Mouse (Mus musculus) C2C12 (cell line): ENCODE results near the gene Lilrb4a. TPM values are rescaled to one million over a fixed set of nuclear protein-coding genes. Genes with fewer than 3 reads are reported as not detected.
"Not testable (repeated sequence)": the region's sequence is repeated elsewhere in the genome, so short reads cannot be mapped to it uniquely, and the experiment has no call there.

Experiments used
- H3K27me3 ChIP-seq: one replicate; pipeline ENCODE4 v1.6.1; 2011; ENCODE audit not compliant: control insufficient read depth, insufficient read depth, insufficient read length
- H3K36me3 ChIP-seq: one replicate; pipeline ENCODE4 v1.6.1; 2011; ENCODE audit not compliant: control insufficient read depth, insufficient read depth
- H3K4me3 ChIP-seq: one replicate; pipeline ENCODE4 v1.5.1; 2011; ENCODE audit warnings: mild to moderate bottlenecking, control low read depth; ENCODE audit not compliant: poor library complexity, insufficient read depth, severe bottlenecking
- H3K79me2 ChIP-seq: one replicate; pipeline ENCODE4 v1.6.1; 2011; ENCODE audit not compliant: control insufficient read depth, insufficient read depth
- H3K79me3 ChIP-seq: one replicate; pipeline ENCODE4 v1.6.1; 2011; ENCODE audit warnings: low read depth, control low read depth
- H3ac ChIP-seq: one replicate; pipeline ENCODE3; 2011; ENCODE audit warnings: low read depth; ENCODE audit not compliant: control insufficient read depth, insufficient read length
- CEBPB ChIP-seq: IDR thresholded peaks from one replicate; pipeline ENCODE4 v1.6.1; 2011; ENCODE audit warnings: low read depth, mild to moderate bottlenecking, control low read depth, moderate library complexity
- CTCF ChIP-seq: IDR thresholded peaks from one replicate; pipeline ENCODE4 v1.5.1; 2011; ENCODE audit not compliant: control insufficient read depth, insufficient read depth, insufficient read length
- FOSL1 ChIP-seq: IDR thresholded peaks from one replicate; pipeline ENCODE4 v1.8.0; 2011; ENCODE audit warnings: mild to moderate bottlenecking, low read length; ENCODE audit not compliant: poor library complexity, insufficient read depth, severe bottlenecking
- MAX ChIP-seq: IDR thresholded peaks from one replicate; pipeline ENCODE4 v1.6.1; 2011; ENCODE audit warnings: mild to moderate bottlenecking, control low read depth
- MYOD1 ChIP-seq: IDR thresholded peaks from one replicate; pipeline ENCODE4 v1.6.1; 2011; ENCODE audit warnings: low read depth; ENCODE audit not compliant: control insufficient read depth, insufficient read length
- MYOG ChIP-seq: IDR thresholded peaks from one replicate; pipeline ENCODE4 v1.6.1; 2011; ENCODE audit not compliant: control insufficient read depth, insufficient read length; ENCODE audit errors: extremely low read depth
- USF1 ChIP-seq: IDR thresholded peaks from one replicate; pipeline ENCODE4 v1.6.1; 2011; ENCODE audit warnings: low read depth, mild to moderate bottlenecking, control low read depth, moderate library complexity
- long read RNA-seq, 2 experiments: library from polyadenylated mRNA; unstranded; transcript quantifications; one replicate each; pipeline ENCODE4 v2.0.0; 2019 to 2020
- polyA plus RNA-seq: library from polyadenylated mRNA; unstranded; fragments of >200 nt; fragmentation: generic; extraction: Trizol; gene quantifications from one replicate; pipeline ENCODE4 v1.2.1, GENCODE M21; 2012; ENCODE audit warnings: missing spikeins

Lilrb4a gene
- 0.06 TPM for polyA plus RNA-seq
- long read RNA-seq, experiment 1, result 0 reads
- long read RNA-seq, experiment 2, result 0 reads

DNA sequence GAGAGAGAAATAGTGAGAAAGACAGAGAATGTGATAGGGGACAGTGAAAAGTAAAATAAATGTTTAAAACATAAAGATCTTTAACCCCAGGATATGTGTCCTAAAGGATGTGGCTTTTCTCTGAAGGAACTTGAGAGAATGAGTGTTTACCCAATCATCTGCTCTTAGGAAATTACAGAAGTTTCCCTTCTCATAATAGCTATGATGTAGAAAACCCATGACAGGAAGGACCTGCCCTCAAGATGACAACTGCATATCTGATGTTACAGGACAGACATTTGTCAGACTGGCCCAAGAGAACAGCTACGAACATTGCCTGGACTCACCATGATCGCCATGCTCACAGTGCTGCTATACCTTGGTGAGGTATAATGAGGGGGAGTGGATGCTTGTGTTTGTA is at the start of gene Lilrb4a:
TSS of gene Lilrb4a (plus strand) at position 266 of the 400 bp plus-strand sequence.
- not testable (repeated sequence) for H3K27me3 ChIP-seq, H3K79me3 ChIP-seq, H3ac ChIP-seq, H3K79me2 ChIP-seq, H3K36me3 ChIP-seq, H3K4me3 ChIP-seq

GRCm38 (mm10) chr10:51451610-51452009 is 39.1 kb upstream of the Lilrb4a start:
- TF ChIP-seq MAX (no peak), FOSL1 (no peak), USF1 (no peak), MYOD1 (no peak), CTCF (no peak), CEBPB (no peak), MYOG (no peak)
- H3ac ChIP-seq, result no peak overlapping the region
- H3K4me3 ChIP-seq, result no peak overlapping the region
- H3K79me3 ChIP-seq, result no peaks in the 10 kb centered on the region
- no peaks in the 10 kb centered on the region for H3K36me3 ChIP-seq
- H3K27me3 ChIP-seq, result no peaks in the 10 kb centered on the region
- H3K79me2 ChIP-seq, result no peaks in the 10 kb centered on the region

GRCm38 (mm10) chr10:51453616-51454298 is 37.0 kb upstream of the Lilrb4a start:
- Histone ChIP-seq H3K79me2 (no peaks in the 10 kb centered on the region), H3K36me3 (no peaks in the 10 kb centered on the region), H3ac (no peak overlapping the region), H3K4me3 (no peak overlapping the region), H3K79me3 (no peaks in the 10 kb centered on the region), H3K27me3 (no peaks in the 10 kb centered on the region)
- TF ChIP-seq USF1 (no peak), CEBPB (no peak), FOSL1 (no peak), MAX (no peak)

GRCm38 (mm10) chr10:51454365-51454764 is 36.4 kb upstream of the Lilrb4a start:
- H3K79me3 ChIP-seq, result no peaks in the 10 kb centered on the region
- H3K27me3 ChIP-seq, result no peaks in the 10 kb centered on the region
- no peaks in the 10 kb centered on the region for H3K79me2 ChIP-seq
- H3K36me3 ChIP-seq, result no peaks in the 10 kb centered on the region
- no peak overlapping the region for H3K4me3 ChIP-seq
- H3ac ChIP-seq, result no peak overlapping the region
- TF ChIP-seq FOSL1, result no peak
- TF ChIP-seq CEBPB, result no peak
- no peak for TF ChIP-seq MYOD1

- Histone ChIP-seq H3K79me2 (no peaks in the 10 kb centered on the region), H3K36me3 (no peaks in the 10 kb centered on the region), H3K79me3 (no peaks in the 10 kb centered on the region), H3ac (no peak overlapping the region), H3K27me3 (no peaks in the 10 kb centered on the region), H3K4me3 (no peak overlapping the region)
- TF ChIP-seq FOSL1 (no peak), CEBPB (no peak), MYOG (no peak), USF1 (no peak), MYOD1 (no peak), CTCF (no peak)
Observed at GRCm38 (mm10) chr10:51455762-51456161, 35.0 kb upstream of the Lilrb4a start.

GRCm38 (mm10) chr10:51456369-51456768 is 34.4 kb upstream of the Lilrb4a start:
- no peak overlapping the region for H3K4me3 ChIP-seq
- no peaks in the 10 kb centered on the region for H3K27me3 ChIP-seq
- no peak overlapping the region for H3ac ChIP-seq
- H3K36me3 ChIP-seq, result no peaks in the 10 kb centered on the region
- no peaks in the 10 kb centered on the region for H3K79me3 ChIP-seq
- no peaks in the 10 kb centered on the region for H3K79me2 ChIP-seq
- TF ChIP-seq MYOD1, result no peak
- no peak for TF ChIP-seq MAX
- TF ChIP-seq USF1, result no peak
- TF ChIP-seq CEBPB, result no peak
- TF ChIP-seq MYOG, result no peak
- no peak for TF ChIP-seq FOSL1
- TF ChIP-seq CTCF, result no peak

DNA sequence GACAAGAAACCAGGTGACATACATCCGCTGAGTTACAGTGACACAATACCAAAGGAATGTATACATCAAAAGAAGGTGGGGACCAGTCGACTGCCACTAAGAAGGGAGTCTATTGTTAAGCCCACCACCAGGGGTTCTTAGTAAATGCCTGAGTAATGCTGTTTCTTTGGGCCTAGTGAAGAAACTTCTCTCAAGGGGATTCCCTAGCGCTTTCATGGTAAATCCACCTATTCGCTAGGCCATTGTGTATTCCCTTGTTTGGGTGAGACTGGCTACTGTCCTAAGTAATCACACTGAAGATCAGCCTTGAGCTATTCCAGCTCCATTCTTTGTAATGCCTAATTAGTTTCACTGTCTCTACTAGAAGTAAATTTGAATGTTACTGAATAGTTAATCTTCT is 27.0 kb upstream of the Lilrb4a start:
- H3ac ChIP-seq, H3K4me3 ChIP-seq, H3K27me3 ChIP-seq, H3K79me3 ChIP-seq, H3K79me2 ChIP-seq, H3K36me3 ChIP-seq: not testable (repeated sequence)

GRCm38 (mm10) chr10:51480397-51480796 is 10.4 kb upstream of the Lilrb4a start, which contains the start of the genes Gm49339 and Lilr4b:
TSS of gene Gm49339 (plus strand) at chr10:51480612.
TSS of gene Lilr4b (plus strand) at chr10:51480632.
- not testable (repeated sequence) for H3K4me3 ChIP-seq, H3K27me3 ChIP-seq, H3ac ChIP-seq, H3K79me3 ChIP-seq, H3K79me2 ChIP-seq, H3K36me3 ChIP-seq
